Mouse (Mus musculus) MEL (cell line): ENCODE measurements at regions not wholly inside any gene's neighbourhood (a gene's known extent, or its start where the extent isn't known, plus 50 kb on each side); places are given as distances from the start of the nearest gene placed in this dataset.

ENCODE experiments used
- DNase-seq: peaks from one replicate; pipeline ENCODE4 v3.0.0; 2011; ENCODE audit warnings: low read depth, low spot score
- H3K27ac ChIP-seq: 2 replicates; pipeline ENCODE4 v1.5.1; 2012; ENCODE audit warnings: low read depth, mild to moderate bottlenecking, control low read depth, low read length, moderate library complexity; ENCODE audit not compliant: control insufficient read depth
- H3K27me3 ChIP-seq, 2 experiments: fragments of 150-350 bp in 1 of 2; sonication (generic) in 1 of 2; 2 replicates each; pipeline ENCODE4 v1.6.1; 2012; ENCODE audit warnings: low read length in 2 of 2, mild to moderate bottlenecking in 2 of 2, improper control_type of control experiment in 1 of 2, moderate library complexity in 1 of 2; ENCODE audit not compliant: insufficient read depth in 2 of 2, control insufficient read depth in 1 of 2
- H3K36me3 ChIP-seq, 2 experiments: 2 replicates each; pipeline ENCODE4 v1.6.1; 2012 to 2014; ENCODE audit warnings: low read length in 2 of 2, improper control_type of control experiment in 1 of 2, inconsistent platforms in 1 of 2, mild to moderate bottlenecking in 1 of 2; ENCODE audit not compliant: insufficient read depth in 2 of 2, control insufficient read depth in 1 of 2
- H3K4me1 ChIP-seq, 2 experiments: fragments of 150-350 bp in 1 of 2; sonication (generic) in 1 of 2; 2 replicates each; pipeline ENCODE4 v1.6.1; 2012; ENCODE audit warnings: low read length in 2 of 2, improper control_type of control experiment in 1 of 2, mild to moderate bottlenecking in 1 of 2; ENCODE audit not compliant: insufficient read depth in 2 of 2, control insufficient read depth in 1 of 2
- H3K4me3 ChIP-seq, 2 experiments: fragments of 150-350 bp in 1 of 2; sonication (generic) in 1 of 2; 2 replicates each; pipeline ENCODE4 v1.5.1; 2012; ENCODE audit warnings: low read depth in 2 of 2, low read length in 2 of 2, mild to moderate bottlenecking in 2 of 2, moderate library complexity in 2 of 2, control low read depth in 1 of 2, improper control_type of control experiment in 1 of 2; ENCODE audit not compliant: control insufficient read depth in 1 of 2, insufficient read depth in 1 of 2
- H3K79me2 ChIP-seq: 2 replicates; pipeline ENCODE4 v1.6.1; 2012; ENCODE audit warnings: mild to moderate bottlenecking, low read length, moderate library complexity; ENCODE audit not compliant: control insufficient read depth, poor library complexity, insufficient read depth
- H3K9ac ChIP-seq: 2 replicates; pipeline ENCODE4 v1.6.1; 2012; ENCODE audit warnings: low read depth, mild to moderate bottlenecking, control low read depth, low read length, moderate library complexity; ENCODE audit not compliant: control insufficient read depth, poor library complexity, severe bottlenecking
- H3K9me3 ChIP-seq: fragments of 150-350 bp; sonication (generic); replicated peaks from 2 replicates; pipeline ENCODE4 v1.6.1; 2012; ENCODE audit warnings: mild to moderate bottlenecking, low read length, improper control_type of control experiment, moderate library complexity; ENCODE audit not compliant: insufficient read depth
- BHLHE40 ChIP-seq: IDR thresholded peaks from 2 replicates; pipeline ENCODE4 v1.6.1; 2012; ENCODE audit warnings: low read depth, mild to moderate bottlenecking, inconsistent platforms, low read length, improper control_type of control experiment, borderline replicate concordance
- CHD1 ChIP-seq: IDR thresholded peaks from 2 replicates; pipeline ENCODE4 v1.6.1; 2012; ENCODE audit warnings: low read depth, mild to moderate bottlenecking, inconsistent platforms, low read length, improper control_type of control experiment
- CTCF ChIP-seq, 3 experiments: IDR thresholded peaks in 2 of 3; conservative IDR thresholded peaks in 1 of 3; 2 replicates each; pipeline ENCODE4 v1.5.1; 2011 to 2012; ENCODE audit warnings: low read length in 3 of 3, low read depth in 2 of 3, mild to moderate bottlenecking in 2 of 3, improper control_type of control experiment in 1 of 3, inconsistent platforms in 1 of 3, mixed read lengths in 1 of 3, moderate library complexity in 1 of 3; ENCODE audit not compliant: control insufficient read depth in 1 of 3, insufficient read depth in 1 of 3, poor library complexity in 1 of 3, severe bottlenecking in 1 of 3
- ETS1 ChIP-seq: IDR thresholded peaks from 2 replicates; pipeline ENCODE4 v1.6.1; 2012; ENCODE audit warnings: low read depth, mild to moderate bottlenecking, inconsistent platforms, low read length, improper control_type of control experiment, moderate library complexity
- HCFC1 ChIP-seq: IDR thresholded peaks from 2 replicates; pipeline ENCODE4 v1.6.1; 2012; ENCODE audit warnings: low read depth, mild to moderate bottlenecking, inconsistent platforms, low read length, improper control_type of control experiment, moderate library complexity
- JUND ChIP-seq: IDR thresholded peaks from 2 replicates; pipeline ENCODE4 v1.6.1; 2011; ENCODE audit warnings: low read depth, mild to moderate bottlenecking, improper control_type of control experiment, low read length
- KAT2A ChIP-seq: conservative IDR thresholded peaks from 2 replicates; pipeline ENCODE4 v1.6.1; 2012; ENCODE audit warnings: low read depth, low read length, improper control_type of control experiment, inconsistent platforms
- MAX ChIP-seq: IDR thresholded peaks from 2 replicates; pipeline ENCODE4 v1.6.1; 2011; ENCODE audit warnings: low read length, improper control_type of control experiment
- MEF2A ChIP-seq: IDR thresholded peaks from 2 replicates; pipeline ENCODE4 v1.6.1; 2014; ENCODE audit warnings: low read depth, mild to moderate bottlenecking, inconsistent platforms, low read length, improper control_type of control experiment; ENCODE audit not compliant: poor library complexity, insufficient replicate concordance, severe bottlenecking; ENCODE audit errors: extremely low read depth
- MYC ChIP-seq: IDR thresholded peaks from 2 replicates; pipeline ENCODE4 v1.6.1; 2011; ENCODE audit warnings: low read depth, mild to moderate bottlenecking, low read length, improper control_type of control experiment, moderate library complexity
- NRF1 ChIP-seq: IDR thresholded peaks from 2 replicates; pipeline ENCODE4 v1.6.1; 2014; ENCODE audit warnings: low read depth, mild to moderate bottlenecking, inconsistent platforms, low read length, improper control_type of control experiment, moderate library complexity; ENCODE audit not compliant: poor library complexity, insufficient read depth, severe bottlenecking
- POLR2A ChIP-seq, 2 experiments: IDR thresholded peaks; 2 replicates each; pipeline ENCODE4 v1.6.1; 2011 to 2012; ENCODE audit warnings: low read length in 2 of 2, mild to moderate bottlenecking in 2 of 2, control low read depth in 1 of 2, improper control_type of control experiment in 1 of 2, low read depth in 1 of 2, moderate library complexity in 1 of 2; ENCODE audit not compliant: control insufficient read depth in 1 of 2, insufficient read depth in 1 of 2, poor library complexity in 1 of 2
- POLR2AphosphoS2 ChIP-seq: IDR thresholded peaks from 2 replicates; pipeline ENCODE4 v1.6.1; 2011; ENCODE audit warnings: low read length, improper control_type of control experiment
- POLR2AphosphoS5 ChIP-seq: IDR thresholded peaks from 2 replicates; pipeline ENCODE4 v1.6.1; 2012; ENCODE audit warnings: low read depth, borderline replicate concordance, mild to moderate bottlenecking, inconsistent platforms, low read length, moderate library complexity, mixed read lengths
- SIN3A ChIP-seq: IDR thresholded peaks from 2 replicates; pipeline ENCODE4 v1.6.1; 2012; ENCODE audit warnings: low read length, improper control_type of control experiment, inconsistent platforms
- SMC3 ChIP-seq: IDR thresholded peaks from 2 replicates; pipeline ENCODE4 v1.6.1; 2011; ENCODE audit warnings: low read depth, low read length, improper control_type of control experiment
- TAL1 ChIP-seq: IDR thresholded peaks from 2 replicates; pipeline ENCODE4 v1.6.1; 2012; ENCODE audit warnings: mild to moderate bottlenecking, inconsistent platforms, low read length, moderate library complexity, mixed read lengths
- TBP ChIP-seq: IDR thresholded peaks from 2 replicates; pipeline ENCODE4 v1.8.0; 2011; ENCODE audit warnings: low read depth, low read length, improper control_type of control experiment
- TCF12 ChIP-seq: IDR thresholded peaks from 2 replicates; pipeline ENCODE4 v1.6.1; 2014; ENCODE audit warnings: low read depth, mild to moderate bottlenecking, inconsistent platforms, low read length, improper control_type of control experiment, moderate library complexity
- USF1 ChIP-seq: IDR thresholded peaks from 2 replicates; pipeline ENCODE4 v1.6.1; 2014; ENCODE audit warnings: low read depth, mild to moderate bottlenecking, inconsistent platforms, low read length, improper control_type of control experiment, moderate library complexity

- TF ChIP-seq CHD1 (no peak), POLR2AphosphoS2 (no peak), HCFC1 (no peak), JUND (no peak), CTCF (IDR thresholded peaks at IDR 0.05 in 2 of 3, conservative IDR thresholded peaks at IDR 0.05 in 1 of 3; ENCODE audit: control insufficient read depth in 1 of 3, insufficient read depth in 1 of 3, low read depth in 2 of 3, low read length in 3 of 3, poor library complexity in 1 of 3, severe bottlenecking in 1 of 3) (no peak), POLR2A (IDR thresholded peaks at IDR 0.05; ENCODE audit: control insufficient read depth in 1 of 2, insufficient read depth in 1 of 2, low read depth in 1 of 2, low read length in 2 of 2, poor library complexity in 1 of 2) (no peak), TBP (no peak), TAL1 (no peak), KAT2A (no peak), POLR2AphosphoS5 (no peak), MEF2A (no peak), MYC (no peak), BHLHE40 (no peak), ETS1 (no peak), USF1 (no peak), SMC3 (no peak), TCF12 (no peak), SIN3A (no peak), MAX (no peak)
- TF ChIP-seq, all 39 proteins: peak for 0
- Histone ChIP-seq H3K9me3 (no peaks in the 10 kb centered on the region), H3K27ac (no peak overlapping the region), H3K9ac (no peak overlapping the region), H3K4me3 (no peak overlapping the region), H3K79me2 (no peaks in the 10 kb centered on the region), H3K4me1 (no peaks in the 10 kb centered on the region), H3K27me3 (no peaks in the 10 kb centered on the region), H3K36me3 (no peaks in the 10 kb centered on the region)
- no peak for DNase-seq
Observed at GRCm38 (mm10) chr17:44438526-44438925, 250.1 kb downstream of the Clic5 start.

DNA sequence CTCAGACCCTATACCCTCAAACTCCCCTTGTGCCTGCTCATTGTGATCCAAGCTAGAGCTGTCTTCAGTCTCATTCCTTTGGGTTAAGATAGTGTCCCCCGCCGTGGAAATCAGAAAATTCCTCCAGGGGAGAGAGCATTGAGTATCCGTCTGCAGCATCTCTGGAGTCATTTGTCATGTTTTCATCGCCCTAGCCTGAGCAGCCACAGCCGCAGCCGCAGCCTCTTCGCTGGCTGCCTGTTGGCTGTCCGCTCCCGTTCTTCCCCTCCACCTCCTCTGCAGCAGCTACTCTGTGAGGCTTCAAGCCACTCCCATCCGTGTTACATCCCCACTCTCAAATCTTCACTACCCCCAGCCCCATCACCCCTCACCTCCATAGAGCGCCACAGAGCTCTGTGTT is 255.1 kb downstream of the Clic5 start:
- Histone ChIP-seq H3K27ac (no peak overlapping the region), H3K4me3 (no peak overlapping the region), H3K4me1 (no peaks in the 10 kb centered on the region), H3K9ac (no peak overlapping the region), H3K27me3 (no peaks in the 10 kb centered on the region), H3K9me3 (no peaks in the 10 kb centered on the region), H3K79me2 (no peaks in the 10 kb centered on the region), H3K36me3 (no peaks in the 10 kb centered on the region)
- DNase-seq = no peak
- no peak for TF ChIP-seq MAX
- no peak for TF ChIP-seq NRF1
